8 mouse cellular contexts compared by ENCODE assay signal in genomic region chr3:87960191-87960585, GRCm38 (mm10). TPM values are rescaled to one million over a fixed set of nuclear protein-coding genes. Genes with fewer than 3 reads are reported as not detected.
DNase-seq lines count a peak whose midpoint lies in the region; ATAC-seq and TF ChIP-seq lines count a peak whose summit lies in the region.

No protein-coding gene starts in this region.

- peak overlapping the region; percentile 69 for H3K4me2 ChIP-seq in embryonic facial prominence, embryonic 13.5 days
- peak overlapping the region; percentile 84 for H3K4me2 ChIP-seq in intestine, embryonic 16.5 days (ENCODE audit: low read depth, low read length)
- peak overlapping the region; percentile 78 for H3K4me2 ChIP-seq in neural tube, embryonic 13.5 days

- peak overlapping the region; percentile 55; the same call in 1 of the 2 replicates for H3K27ac ChIP-seq in layer of hippocampus, adult 2 months
- peak overlapping the region; percentile 99 for H3K27ac ChIP-seq in embryonic facial prominence, embryonic 13.5 days
- peak overlapping the region; percentile 87 for H3K27ac ChIP-seq in intestine, embryonic 16.5 days (ENCODE audit: low read length)
- H3K27ac ChIP-seq in neural tube, embryonic 13.5 days (replicated peaks): peak overlapping the region; percentile 97

- H3K4me1 ChIP-seq in embryonic facial prominence, embryonic 13.5 days: peaks cover 35% of the 10 kb centered on the region
- H3K4me1 ChIP-seq in intestine, embryonic 16.5 days (ENCODE audit: control insufficient read depth, insufficient read depth, low read length): 0 out of 2 replicates have a peak, but pooled peaks cover 3% of the 10 kb centered on the region
- H3K4me1 ChIP-seq in neural tube, embryonic 13.5 days (replicated peaks): peaks cover 29% of the 10 kb centered on the region

- no peak for DNase-seq in layer of hippocampus, adult 2 months (ENCODE audit: low spot score in 2 of 2)
- no peak for DNase-seq in layer of hippocampus, postnatal 36 days
- DNase-seq in spleen, adult 12 weeks (ENCODE audit: low spot score): no peak
- DNase-seq in retina, postnatal 1 day: no peak

- TF ChIP-seq CTCF in layer of hippocampus, adult 2 months (conservative IDR thresholded peaks at IDR 0.05): no peak

- no peaks in the 10 kb centered on the region for H3K9me3 ChIP-seq in embryonic facial prominence, embryonic 13.5 days
- no peaks in the 10 kb centered on the region for H3K9me3 ChIP-seq in intestine, embryonic 16.5 days (ENCODE audit: control insufficient read depth, low read length)
- no peaks in the 10 kb centered on the region for H3K9me3 ChIP-seq in neural tube, embryonic 13.5 days

- no peaks in the 10 kb centered on the region for H3K27me3 ChIP-seq in embryonic facial prominence, embryonic 13.5 days
- no peaks in the 10 kb centered on the region for H3K27me3 ChIP-seq in intestine, embryonic 16.5 days (replicated peaks; ENCODE audit: control insufficient read depth, insufficient read depth, low read length)
- H3K27me3 ChIP-seq in neural tube, embryonic 13.5 days: no peaks in the 10 kb centered on the region

- H3K9ac ChIP-seq in embryonic facial prominence, embryonic 13.5 days: peak overlapping the region; percentile 77
- H3K9ac ChIP-seq in intestine, embryonic 16.5 days (ENCODE audit: low read depth, low read length): peak overlapping the region; percentile 67
- H3K9ac ChIP-seq in neural tube, embryonic 13.5 days: peak overlapping the region; percentile 83

- H3K4me3 ChIP-seq in layer of hippocampus, adult 2 months: peak overlapping the region; percentile 53
- H3K4me3 ChIP-seq in embryonic facial prominence, embryonic 13.5 days: peak overlapping the region; percentile 44
- peak overlapping the region; percentile 54 for H3K4me3 ChIP-seq in intestine, embryonic 16.5 days (ENCODE audit: low read length)
- peak overlapping the region; percentile 45 for H3K4me3 ChIP-seq in neural tube, embryonic 13.5 days

- 4% methylated on average over 10 of the region's 10 CpGs for WGBS in embryonic facial prominence, embryonic 13.5 days
- WGBS in intestine, embryonic 16.5 days: 9% methylated on average over 10 of the region's 10 CpGs
- 2% methylated on average over 10 of the region's 10 CpGs for WGBS in neural tube, embryonic 13.5 days

- H3K36me3 ChIP-seq in embryonic facial prominence, embryonic 13.5 days: no peaks in the 10 kb centered on the region
- no peaks in the 10 kb centered on the region for H3K36me3 ChIP-seq in intestine, embryonic 16.5 days (ENCODE audit: control insufficient read depth, insufficient read depth, low read length)
- no peaks in the 10 kb centered on the region for H3K36me3 ChIP-seq in neural tube, embryonic 13.5 days

- ATAC-seq in embryonic facial prominence, embryonic 13.5 days (ENCODE audit: insufficient number of reproducible peaks, insufficient read depth, low FRiP score, low TSS enrichment, low read depth): no peak
- ATAC-seq in intestine, embryonic 16.5 days: no peak
- ATAC-seq in neural tube, embryonic 13.5 days (ENCODE audit: low read depth): peak; percentile 9; the same call in 1 of the 2 replicates
- no peak for ATAC-seq in cerebellum, adult (ENCODE audit: insufficient number of reproducible peaks, low FRiP score, low TSS enrichment)

RNA-seq across cellular contexts. Expression of gene Nes, which starts 10.7 kb away (rescaled TPM):
- total RNA-seq in layer of hippocampus, adult 2 months (2021): 1 to 10 TPM; 4.0 to 4.8 TPM
- total RNA-seq in layer of hippocampus, postnatal 36 days (2021): 1 to 10 TPM; 4.0 to 5.4 TPM
- 13.8 and 17.7 TPM in 2 replicates for polyA plus RNA-seq in embryonic facial prominence, embryonic 13.5 days (2015; fragmentation: Nextera tagmentation; extraction: Ambion mirVana)
- 9.4 and 10.3 TPM in 2 replicates for polyA plus RNA-seq in intestine, embryonic 16.5 days (2015; fragmentation: Nextera tagmentation; extraction: Ambion mirVana)
- 44.1 and 47.1 TPM in 2 replicates for polyA plus RNA-seq in neural tube, embryonic 13.5 days (2015; fragmentation: Nextera tagmentation; extraction: Ambion mirVana)

RNA-seq across cellular contexts. Expression of gene Crabp2, which starts 11.7 kb away (rescaled TPM):
- 1 to 10 TPM; 1.6 to 3.7 TPM for total RNA-seq in layer of hippocampus, adult 2 months (2021)
- total RNA-seq in layer of hippocampus, postnatal 36 days (2021): 1 to 10 TPM; 1.3 to 3.5 TPM
- 345 and 370 TPM in 2 replicates for polyA plus RNA-seq in embryonic facial prominence, embryonic 13.5 days (2015; fragmentation: Nextera tagmentation; extraction: Ambion mirVana)
- 3.8 TPM in 2 replicates for polyA plus RNA-seq in intestine, embryonic 16.5 days (2015; fragmentation: Nextera tagmentation; extraction: Ambion mirVana)
- 193 and 205 TPM in 2 replicates for polyA plus RNA-seq in neural tube, embryonic 13.5 days (2015; fragmentation: Nextera tagmentation; extraction: Ambion mirVana)

RNA-seq across cellular contexts. Expression of gene Rrnad1, which starts 29.7 kb away (rescaled TPM):
- total RNA-seq in layer of hippocampus, adult 2 months (2021): 10 to 100 TPM; 24.7 to 27.4 TPM
- 10 to 100 TPM; 23.5 to 27.9 TPM for total RNA-seq in layer of hippocampus, postnatal 36 days (2021)
- 21.1 and 25.2 TPM in 2 replicates for polyA plus RNA-seq in embryonic facial prominence, embryonic 13.5 days (2015; fragmentation: Nextera tagmentation; extraction: Ambion mirVana)
- 14.2 and 14.3 TPM in 2 replicates for polyA plus RNA-seq in intestine, embryonic 16.5 days (2015; fragmentation: Nextera tagmentation; extraction: Ambion mirVana)
- 20.1 and 22.2 TPM in 2 replicates for polyA plus RNA-seq in neural tube, embryonic 13.5 days (2015; fragmentation: Nextera tagmentation; extraction: Ambion mirVana)

RNA-seq across cellular contexts. Expression of gene Isg20l2, which starts 30.1 kb away (rescaled TPM):
- total RNA-seq in layer of hippocampus, adult 2 months (2021): 10 to 100 TPM; 14.2 to 15.8 TPM
- total RNA-seq in layer of hippocampus, postnatal 36 days (2021): 10 to 100 TPM; 15.0 TPM
- polyA plus RNA-seq in embryonic facial prominence, embryonic 13.5 days (2015; fragmentation: Nextera tagmentation; extraction: Ambion mirVana): 69.0 and 74.3 TPM in 2 replicates
- 37.2 and 39.8 TPM in 2 replicates for polyA plus RNA-seq in intestine, embryonic 16.5 days (2015; fragmentation: Nextera tagmentation; extraction: Ambion mirVana)
- polyA plus RNA-seq in neural tube, embryonic 13.5 days (2015; fragmentation: Nextera tagmentation; extraction: Ambion mirVana): 36.2 and 41.4 TPM in 2 replicates

RNA-seq across cellular contexts. Expression of gene Bcan, which starts 39.8 kb away (rescaled TPM):
- total RNA-seq in layer of hippocampus, adult 2 months (2021): 100 to 1,000 TPM; 309 to 328 TPM
- 100 to 1,000 TPM; 296 to 327 TPM for total RNA-seq in layer of hippocampus, postnatal 36 days (2021)
- 0.39 and 0.53 TPM in 2 replicates for polyA plus RNA-seq in embryonic facial prominence, embryonic 13.5 days (2015; fragmentation: Nextera tagmentation; extraction: Ambion mirVana)
- 0.18 and 0.67 TPM in 2 replicates for polyA plus RNA-seq in intestine, embryonic 16.5 days (2015; fragmentation: Nextera tagmentation; extraction: Ambion mirVana)
- polyA plus RNA-seq in neural tube, embryonic 13.5 days (2015; fragmentation: Nextera tagmentation; extraction: Ambion mirVana): 37.8 and 41.3 TPM in 2 replicates

Comparison
In these comparisons a context has a peak if more than half of its experiments do, and no peak if none do; other contexts are left out.
1. RNA of gene Crabp2, which starts 11.7 kb away (polyA plus RNA-seq): 345 to 370 TPM in embryonic facial prominence, embryonic 13.5 days and 193 to 205 TPM in neural tube, embryonic 13.5 days; 3.8 TPM in intestine, embryonic 16.5 days; every median in the first group is over 10 times any median in the second.
2. Peak in every context shown above with its lines, with median percentiles within 50 percentile points of each other: H3K27ac ChIP-seq, H3K4me3 ChIP-seq, H3K4me2 ChIP-seq and H3K9ac ChIP-seq.